Mouse (Mus musculus) frontal cortex, postnatal 36 days (tissue): ENCODE data around the gene Txnip.

Source experiments
- DNase-seq, 2 experiments: peaks; one replicate each; pipeline ENCODE4 v3.0.0; 2022; ENCODE audit warnings: low spot score in 2 of 2

The Txnip gene

DNA sequence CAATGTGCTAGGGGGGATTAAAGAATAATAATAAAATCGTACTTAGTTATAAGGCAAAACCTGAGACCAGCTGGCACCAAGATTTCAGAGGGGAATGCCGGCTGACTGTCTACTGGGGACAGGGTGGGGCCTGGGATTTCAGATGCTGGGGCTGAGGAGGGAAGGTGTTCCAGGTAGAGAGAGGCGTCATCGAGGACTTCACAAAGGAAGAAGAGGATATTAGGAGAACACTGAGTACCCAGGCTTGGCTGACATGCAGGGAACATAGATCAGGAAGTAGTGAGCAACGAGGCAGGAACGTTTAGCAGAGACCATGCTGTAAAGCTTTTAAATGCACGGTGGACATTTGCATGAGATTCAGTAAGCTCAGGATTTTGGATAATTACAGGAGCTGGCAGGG lies 5.9 kb upstream of the Txnip start:
- DNase-seq: no peak

DNA sequence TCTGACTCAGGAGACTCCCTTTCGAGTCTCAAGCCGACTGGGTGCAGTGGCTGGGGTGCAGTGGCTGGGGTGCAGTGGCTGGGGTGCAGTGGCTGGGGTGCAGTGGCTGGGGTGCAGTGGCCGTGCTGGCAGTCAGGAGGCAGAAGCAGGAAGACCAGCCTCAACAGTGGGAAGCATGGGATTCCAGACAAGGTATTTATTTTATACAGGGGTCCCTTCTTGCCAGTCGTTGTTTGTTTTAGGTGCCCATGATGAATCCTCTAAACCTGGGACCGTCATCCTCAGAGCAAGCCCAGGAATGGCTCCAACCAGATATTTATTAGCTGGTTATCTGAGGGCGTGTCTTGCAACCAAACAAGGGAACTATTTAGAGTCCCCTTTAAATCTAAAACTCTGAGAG lies 4.2 kb upstream of the Txnip start:
- DNase-seq: no peak

DNA sequence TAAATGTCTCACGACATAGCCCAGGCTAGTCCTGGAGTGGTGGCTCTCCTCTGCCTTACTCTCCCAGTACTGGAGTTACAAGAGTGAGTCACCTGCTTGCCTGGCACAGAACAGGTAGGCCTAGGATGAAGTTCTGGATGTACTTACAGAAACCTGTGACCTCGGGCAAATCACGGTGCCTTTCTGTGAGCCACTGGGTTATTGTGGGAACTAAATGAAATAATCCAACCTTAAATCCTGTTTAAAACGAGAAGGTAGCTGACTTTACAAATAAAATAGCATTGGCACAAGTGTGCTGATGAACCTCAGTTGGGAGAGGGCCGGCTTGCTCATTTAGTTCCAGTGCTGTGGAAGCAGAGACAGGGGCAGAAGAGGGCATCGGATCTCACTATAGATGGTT lies 3.5 kb upstream of the Txnip start:
- DNase-seq: no peak

DNA sequence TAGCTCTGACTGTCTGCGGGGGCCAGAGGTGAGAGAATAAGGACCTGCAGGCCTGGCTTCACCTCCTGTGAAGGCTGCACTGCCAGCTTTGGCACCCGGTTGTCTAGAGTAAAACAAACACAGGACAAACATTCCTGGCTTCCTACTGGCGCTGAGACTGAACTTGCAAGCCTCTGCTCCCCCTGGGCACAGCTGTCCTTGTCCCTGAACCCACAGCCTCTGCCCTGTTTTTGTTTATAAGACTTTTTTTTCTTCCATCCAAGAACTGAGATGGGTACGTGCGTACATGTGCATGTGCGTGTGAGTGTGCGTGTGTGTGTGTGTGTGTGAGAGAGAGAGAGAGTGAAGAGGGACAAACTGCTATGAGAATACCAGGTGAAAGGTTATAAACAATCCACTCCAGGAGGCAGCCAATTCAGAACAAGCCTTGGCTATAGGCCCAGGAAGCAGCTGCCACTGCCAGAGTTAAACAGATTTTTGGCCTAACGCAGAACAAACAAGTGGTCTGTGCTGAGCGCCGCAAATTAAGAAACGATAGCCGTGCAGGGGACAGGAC lies 2.6 kb upstream of the Txnip start:
- no peak for DNase-seq

DNA sequence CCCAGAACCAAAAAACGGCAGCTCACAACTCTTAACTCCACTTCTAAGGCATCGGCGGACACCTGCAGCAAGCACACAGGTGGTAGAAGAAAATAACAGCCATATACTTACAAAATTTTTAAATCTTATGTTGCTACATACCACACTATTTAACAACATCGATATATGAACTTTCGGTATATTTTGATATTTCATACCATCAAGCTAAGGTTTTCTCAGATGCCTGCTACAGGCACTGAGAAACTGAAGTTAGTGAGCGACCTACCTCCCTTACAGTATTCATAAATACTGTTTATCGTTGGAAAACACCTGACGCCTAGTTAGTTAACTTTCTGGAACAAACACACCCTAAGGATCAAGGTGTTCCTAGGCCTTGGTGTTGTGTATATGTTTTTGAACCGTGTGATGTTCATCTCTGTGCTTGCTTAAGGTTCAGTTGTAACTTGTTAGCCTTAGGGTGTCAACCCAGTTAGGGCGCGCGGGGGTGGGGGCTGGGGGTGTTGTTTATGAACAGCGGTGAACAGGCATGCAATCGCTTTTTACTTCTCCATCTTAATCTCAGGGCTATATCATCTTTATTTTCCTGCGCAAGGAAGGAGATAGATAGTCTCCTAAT lies 1.6 kb upstream of the Txnip start:
- no peak for DNase-seq

DNA sequence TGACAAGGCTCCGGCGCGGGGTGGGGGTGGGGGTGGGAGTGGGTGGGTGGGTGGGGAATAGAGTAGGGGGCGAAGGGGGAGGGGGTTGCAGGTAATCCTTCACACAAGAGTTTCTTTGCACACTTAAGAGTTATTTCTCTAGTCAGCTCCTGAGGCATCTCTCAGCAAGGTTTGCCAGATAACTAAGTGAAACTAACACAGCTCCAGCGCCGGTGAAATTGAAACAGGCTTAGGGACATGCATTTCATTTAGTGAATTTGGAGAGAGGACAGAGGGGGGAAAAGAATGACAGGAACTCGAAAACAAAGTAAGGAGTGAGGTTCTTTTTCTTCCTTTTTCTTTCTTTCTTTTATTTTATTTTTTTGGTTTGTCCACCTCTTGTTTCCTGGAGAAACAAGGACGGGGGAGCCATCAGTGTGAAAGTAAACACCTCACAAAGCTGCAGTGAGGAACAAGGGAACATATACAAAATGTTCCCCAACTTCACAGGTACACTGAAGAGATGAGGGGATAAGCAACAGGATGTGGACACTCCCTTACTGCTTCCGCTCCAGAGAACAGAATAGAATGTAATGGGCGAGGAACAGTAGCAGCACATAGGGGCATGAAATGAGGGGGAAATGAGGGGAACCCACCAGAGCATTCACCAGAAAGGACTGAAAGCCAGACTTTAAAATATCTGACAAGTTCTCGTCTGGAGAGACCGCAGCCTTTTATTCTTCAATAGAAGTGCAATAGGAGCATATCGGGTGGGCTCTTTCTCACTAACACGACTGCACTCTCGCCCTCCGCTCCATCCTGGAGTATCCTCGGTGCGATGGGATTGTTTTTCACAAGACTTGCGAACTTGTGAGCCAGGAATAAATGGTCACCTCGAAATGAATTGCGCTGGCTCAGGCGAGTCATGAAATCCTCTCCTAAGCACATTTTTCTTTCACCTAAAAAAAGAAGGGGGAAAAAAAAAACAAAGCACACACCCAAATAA lies 814 bp upstream of the Txnip start:
- no peak for DNase-seq

DNA sequence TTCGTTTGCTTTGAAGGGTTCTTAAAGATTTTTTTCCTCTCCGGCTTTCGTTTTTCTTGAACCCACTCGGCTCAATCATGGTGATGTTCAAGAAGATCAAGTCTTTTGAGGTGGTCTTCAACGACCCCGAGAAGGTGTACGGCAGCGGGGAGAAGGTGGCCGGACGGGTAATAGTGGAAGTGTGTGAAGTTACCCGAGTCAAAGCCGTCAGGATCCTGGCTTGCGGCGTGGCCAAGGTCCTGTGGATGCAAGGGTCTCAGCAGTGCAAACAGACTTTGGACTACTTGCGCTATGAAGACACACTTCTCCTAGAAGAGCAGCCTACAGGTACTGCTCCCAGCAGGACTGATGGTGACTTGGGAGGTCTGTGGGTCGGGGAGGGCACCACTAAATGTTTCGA lies 402 bp downstream of the Txnip start:
- no peak for DNase-seq

DNA sequence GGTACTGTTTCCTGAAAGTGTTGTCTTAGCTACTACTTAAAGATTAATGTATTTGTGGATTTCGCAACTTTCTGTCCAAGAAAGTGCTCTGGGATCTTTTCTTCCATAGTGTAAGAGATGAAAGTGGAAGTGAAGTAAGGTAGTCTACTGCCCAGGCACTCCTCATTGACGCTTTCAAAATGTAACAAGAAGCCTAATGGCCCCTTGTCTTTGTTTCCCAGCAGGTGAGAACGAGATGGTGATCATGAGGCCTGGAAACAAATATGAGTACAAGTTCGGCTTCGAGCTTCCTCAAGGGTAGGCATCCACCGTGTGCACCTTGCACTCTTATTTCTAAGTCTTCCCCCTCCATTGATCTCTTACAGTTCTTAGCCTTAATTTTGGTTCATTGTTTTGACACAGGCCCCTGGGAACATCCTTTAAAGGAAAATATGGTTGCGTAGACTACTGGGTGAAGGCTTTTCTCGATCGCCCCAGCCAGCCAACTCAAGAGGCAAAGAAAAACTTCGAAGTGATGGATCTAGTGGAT lies 975 bp downstream of the Txnip start:
- no peak for DNase-seq

DNA sequence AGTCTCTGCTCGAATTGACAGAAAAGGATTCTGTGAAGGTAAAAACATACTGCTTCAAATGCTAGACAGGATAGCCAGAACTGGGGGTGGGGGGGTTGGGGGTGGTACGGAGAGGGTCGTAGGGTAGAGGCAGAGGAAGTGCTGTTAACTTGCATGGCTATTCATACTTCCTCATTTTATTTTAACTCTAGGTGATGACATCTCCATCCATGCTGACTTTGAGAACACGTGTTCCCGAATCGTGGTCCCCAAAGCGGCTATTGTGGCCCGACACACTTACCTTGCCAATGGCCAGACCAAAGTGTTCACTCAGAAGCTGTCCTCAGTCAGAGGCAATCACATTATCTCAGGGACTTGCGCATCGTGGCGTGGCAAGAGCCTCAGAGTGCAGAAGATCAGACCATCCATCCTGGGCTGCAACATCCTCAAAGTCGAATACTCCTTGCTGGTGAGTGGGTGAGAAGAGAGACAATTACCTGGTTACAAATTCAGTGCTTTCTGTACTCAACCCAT lies 1.7 kb downstream of the Txnip start:
- DNase-seq: no peak

DNA sequence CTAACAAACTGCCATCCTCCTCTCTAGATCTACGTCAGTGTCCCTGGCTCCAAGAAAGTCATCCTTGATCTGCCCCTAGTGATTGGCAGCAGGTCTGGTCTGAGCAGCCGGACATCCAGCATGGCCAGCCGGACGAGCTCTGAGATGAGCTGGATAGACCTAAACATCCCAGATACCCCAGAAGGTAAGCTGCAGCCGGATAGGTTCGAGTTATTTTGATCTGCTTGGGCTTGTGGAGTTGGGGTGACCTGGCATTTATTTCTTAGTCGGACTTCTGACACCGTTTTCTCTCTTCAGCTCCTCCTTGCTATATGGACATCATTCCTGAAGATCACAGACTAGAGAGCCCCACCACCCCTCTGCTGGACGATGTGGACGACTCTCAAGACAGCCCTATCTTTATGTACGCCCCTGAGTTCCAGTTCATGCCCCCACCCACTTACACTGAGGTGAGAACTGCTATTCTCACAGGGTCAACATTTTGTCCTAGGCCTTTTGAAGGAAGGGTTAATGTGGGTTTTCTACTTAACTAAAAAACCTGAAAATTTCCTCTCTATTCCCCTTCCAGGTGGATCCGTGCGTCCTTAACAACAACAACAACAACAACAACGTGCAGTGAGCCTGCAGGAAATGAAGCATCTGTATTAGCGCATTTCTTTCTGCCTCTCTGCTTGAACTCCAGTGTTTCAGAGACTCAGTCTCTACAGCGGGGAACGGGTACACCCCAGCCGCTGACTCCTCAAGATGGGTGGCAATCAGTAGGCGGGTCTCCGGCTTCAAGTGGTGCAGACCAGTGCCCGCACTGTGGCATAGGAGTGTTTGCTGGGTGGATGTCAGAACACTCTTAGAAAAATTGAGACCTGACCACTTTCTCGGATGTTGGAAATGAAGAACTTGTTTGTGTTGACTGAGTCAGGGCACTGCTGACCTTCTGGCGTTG lies 2.4 kb downstream of the Txnip start:
- no peak for DNase-seq

DNA sequence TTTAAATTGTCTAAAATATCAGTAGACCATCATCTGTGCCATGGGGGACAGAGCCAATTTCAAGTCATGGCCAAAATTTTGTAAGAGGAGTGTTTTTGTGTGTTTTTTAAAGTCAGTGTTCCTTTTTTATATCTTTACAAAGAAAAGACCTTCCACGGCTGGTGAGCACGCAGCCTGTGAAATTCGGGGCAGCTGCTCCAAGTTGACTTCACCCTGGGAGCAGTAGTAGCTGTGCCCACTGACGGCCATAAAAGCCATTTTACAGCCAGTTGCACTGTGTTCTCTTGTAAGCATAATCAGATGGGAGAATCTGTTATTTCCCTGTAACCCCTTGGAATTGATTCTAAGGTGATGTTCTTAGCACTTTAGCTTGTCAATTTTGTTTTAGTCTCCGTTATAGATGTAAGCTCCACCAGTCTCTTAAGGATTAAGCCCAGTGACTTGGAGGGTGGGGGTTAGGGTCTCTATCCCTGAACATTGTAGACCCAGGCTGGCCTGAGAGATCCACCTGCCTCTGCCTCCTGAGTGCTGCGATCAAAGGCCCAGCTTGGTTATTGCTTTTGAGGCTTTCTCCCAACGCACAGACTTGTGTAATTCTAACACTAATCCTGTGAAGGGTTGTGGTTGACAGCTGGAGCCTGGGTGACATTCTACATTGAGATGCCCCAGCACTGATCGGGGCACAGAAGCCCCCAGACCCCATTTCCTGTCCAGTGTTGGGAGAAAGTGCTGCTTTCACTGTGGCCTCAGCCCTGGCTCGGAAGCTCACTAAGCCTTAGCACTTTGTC lies 3.3 kb downstream of the Txnip start:
- no peak for DNase-seq

DNA sequence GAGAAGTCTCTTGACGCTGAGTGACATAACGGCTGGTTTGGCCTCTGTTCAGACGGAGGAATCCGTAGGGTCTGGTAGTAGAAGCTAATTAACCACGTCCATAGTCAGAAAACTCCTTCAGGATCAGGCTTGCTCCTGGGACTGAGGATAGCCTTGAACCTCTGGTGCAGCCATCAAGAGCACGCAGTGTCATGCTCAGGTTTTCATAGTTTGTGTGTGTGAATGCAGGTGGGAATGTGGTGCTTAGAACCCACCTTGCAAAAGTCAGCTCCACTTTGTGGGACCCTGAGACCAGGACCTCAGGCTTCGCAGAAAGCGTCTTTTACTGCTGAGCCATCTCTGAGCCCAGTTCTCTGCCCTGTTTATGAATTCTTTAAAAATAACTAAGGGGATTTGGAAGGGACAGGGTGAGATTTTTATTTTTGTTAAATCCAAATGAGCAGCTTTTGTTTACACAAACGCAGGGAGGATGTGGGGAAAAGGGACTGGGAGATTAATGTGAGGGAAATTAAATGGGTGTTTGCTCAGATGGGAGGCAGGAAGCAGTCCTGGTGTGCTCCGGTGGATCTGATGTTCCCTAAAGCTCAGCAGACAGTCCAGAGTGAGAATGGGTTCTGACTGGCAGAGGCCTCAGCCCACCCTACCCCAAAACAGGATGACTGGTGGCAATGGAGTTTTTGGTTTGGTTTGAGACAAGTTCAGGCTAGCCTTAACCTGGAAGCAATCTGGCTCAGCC lies 4.4 kb downstream of the Txnip start:
- no peak for DNase-seq

DNA sequence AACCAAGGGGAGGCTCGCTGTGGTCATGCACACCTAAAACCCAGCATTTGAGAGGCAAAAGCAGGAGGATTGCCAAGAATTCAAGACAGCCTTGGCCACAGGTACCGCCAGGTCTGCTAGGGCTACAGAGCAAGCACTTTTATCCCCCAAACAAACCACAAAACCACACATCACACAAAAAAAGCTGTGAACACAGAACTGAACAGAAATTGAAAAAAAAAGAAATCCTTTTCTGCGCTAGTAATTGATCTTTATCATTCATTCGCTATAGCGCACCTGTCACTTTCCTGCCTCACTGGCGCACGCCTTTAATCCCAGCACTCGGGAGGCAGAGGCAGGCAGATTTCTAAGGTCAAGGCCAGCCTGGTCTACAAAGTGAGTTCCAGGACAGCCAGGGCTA lies 5.5 kb downstream of the Txnip start:
- DNase-seq: no peak

DNA sequence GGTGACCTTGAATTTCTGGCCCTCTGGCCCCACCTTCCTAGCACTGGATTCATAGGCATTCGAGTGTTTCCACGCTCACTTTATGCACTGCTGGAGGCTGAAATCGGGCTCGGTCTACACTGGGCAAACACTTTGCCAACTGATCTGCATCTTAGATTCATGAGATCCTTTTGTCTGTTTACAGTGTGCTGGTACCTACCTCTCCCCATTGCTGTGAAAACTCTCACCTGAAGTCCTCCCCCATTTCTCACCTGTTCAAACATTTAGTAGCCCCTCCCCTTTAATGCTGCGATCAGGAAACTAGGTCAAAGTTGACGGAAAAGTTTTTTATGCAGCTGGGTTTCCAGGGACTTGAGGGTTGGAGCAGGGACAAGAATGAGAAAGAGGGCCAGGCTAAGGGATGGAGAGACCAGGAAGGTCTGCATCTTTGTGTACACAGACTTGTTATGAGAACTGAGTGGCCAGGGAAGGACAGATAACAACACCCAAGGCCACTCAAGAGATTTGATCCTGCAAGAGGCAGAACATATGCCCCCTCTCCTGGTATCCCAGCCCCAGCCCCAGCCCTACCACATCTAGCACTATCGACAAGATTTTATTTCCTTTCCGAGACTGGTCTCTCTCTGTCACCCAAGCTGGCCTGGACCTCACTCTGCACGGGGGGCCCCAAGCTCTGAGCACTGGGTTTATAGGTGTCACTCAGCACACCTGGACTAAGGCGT lies 6.3 kb downstream of the Txnip start:
- DNase-seq: no peak

DNA sequence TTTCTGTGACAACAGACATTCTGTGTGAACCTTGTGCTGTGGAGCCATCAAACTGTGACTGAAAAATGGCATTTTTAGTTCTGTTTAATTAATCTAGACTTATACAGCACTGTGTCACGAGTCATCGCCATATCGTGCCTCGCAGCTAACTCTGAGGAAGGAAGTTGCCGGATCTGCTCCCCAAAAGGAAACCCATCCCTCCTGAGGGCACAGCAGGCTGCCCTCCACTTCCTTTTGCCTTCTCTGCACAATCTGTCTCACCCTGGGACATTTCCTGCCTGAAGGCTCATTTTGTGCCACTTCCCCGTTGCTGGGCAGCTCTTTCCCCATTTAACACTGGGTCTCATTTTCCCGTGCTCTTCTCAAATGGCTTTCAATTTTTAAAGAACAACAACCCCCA lies 6.9 kb downstream of the Txnip start:
- no peak for DNase-seq

DNA sequence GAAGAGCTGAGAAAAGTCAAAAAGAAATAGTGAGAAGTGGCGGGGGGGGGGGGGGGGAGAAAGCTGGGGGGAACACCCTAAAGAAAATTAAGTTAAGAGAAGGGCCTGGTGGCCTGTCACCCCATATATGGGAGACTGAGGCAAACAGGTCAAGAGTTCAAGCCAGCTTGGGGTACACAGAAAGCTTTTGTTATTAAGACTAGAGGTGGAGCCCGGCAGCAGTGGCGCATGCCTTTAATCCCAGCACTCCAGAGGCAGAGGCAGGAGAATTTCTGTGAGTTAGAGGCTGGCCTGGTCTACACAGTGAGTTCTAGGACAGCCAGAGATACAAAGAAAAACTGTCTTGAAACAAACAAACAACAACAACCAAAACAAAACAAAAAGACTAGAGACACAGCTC lies 7.3 kb downstream of the Txnip start:
- DNase-seq: no peak

DNA sequence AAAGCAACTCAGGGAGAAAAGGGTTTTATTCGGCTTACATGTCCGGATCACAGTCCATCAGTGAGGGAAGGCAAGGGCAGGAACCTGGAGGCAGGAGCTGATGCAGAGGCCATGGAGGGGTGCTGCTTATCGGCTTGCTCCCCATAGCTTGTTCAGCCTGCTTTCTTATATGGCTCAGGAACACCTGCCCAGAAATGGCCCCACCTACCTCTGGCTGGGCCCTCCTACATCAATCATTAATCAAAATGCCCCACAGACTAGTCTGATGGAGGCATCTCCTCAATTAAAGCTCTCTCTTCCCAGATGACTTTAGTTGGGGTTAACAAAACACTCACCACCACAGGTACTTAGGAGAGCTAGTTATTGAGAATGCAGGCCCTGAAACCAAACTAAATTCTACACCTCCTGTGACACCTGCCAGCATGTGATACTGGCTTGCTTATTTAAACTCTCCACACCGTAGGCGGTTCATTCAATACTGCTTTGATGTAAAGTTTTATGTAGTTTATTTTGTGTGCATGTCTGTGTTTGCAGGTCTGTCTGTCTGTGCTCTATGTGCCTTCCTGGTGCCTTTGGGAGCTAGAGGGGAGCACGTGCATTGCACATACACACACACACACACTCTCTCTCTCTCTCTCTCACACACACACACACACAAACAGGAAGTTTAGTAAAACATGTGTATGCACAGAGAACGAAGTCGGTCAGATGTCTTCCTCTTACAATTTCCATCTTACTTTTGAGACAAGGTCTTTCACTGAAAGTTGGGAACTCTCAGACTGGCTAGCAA lies 9.1 kb downstream of the Txnip start:
- DNase-seq: no peak

DNA sequence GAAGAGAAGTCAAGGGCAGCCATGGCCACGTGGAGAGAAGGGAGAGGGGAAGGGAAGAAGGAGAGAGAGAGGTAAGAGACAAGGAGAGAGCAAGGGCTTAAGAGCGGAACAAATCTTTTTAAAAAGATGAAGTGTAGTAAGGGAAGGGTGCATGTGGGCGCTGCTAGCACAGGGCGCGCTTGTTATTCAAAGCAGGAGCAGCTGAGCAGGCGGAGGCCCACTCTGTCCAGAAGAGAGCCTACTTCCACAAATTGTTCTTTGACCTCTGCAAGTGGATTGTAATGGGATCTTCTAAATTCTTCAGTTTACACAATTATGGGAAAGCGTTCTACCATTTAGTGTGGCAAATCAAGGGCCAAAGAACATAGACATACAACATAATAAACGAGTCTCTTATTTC lies 10.8 kb downstream of the Txnip start:
- DNase-seq: no peak
